Mouse (Mus musculus): Measurements from ENCODE around the gene Dnttip1. TPM values are rescaled to one million over a fixed set of nuclear protein-coding genes. Genes with fewer than 3 reads are reported as not detected.

Gene Dnttip1
- total and polyA plus RNA-seq, 3 experiments: 14.0 to 29.7 (median 17.6) TPM

DNA sequence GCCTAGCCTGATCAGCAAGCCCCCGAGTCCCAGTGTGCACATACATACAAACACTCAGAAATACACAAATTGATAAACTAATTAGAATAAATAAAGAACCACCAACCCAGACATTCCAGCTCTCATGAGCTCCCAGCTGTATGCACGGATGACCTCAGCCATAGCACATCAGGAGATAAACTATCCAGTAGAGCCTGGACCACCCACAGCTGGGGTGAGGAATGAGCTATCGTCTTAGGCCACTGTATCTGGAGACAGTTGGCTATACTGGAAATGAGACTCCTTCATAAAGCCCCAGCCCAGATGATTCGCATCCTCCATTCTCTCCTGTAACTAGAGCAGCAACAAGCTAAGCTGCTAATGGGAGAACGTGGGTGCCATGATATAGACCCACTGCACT lies 10.9 kb upstream of the Dnttip1 start:
- no peak overlapping the region for H3K9ac ChIP-seq (ENCODE audit: insufficient read depth, low read depth)
- in situ Hi-C loops (cut with MboI; ENCODE audit: low pct_ligation_motif_present, low pct_unique_long_range_greater_than_20kb, low sequenced_read_pairs): loop anchor here (25.0 kb wide), 1 partner anchor 323 kb away; the partner anchor contains the start of genes Matn4 and Rbpjl
- H3K27me3 ChIP-seq (replicated peaks): peaks cover 83% of the 10 kb centered on the region
- no peaks in the 10 kb centered on the region for H3K4me1 ChIP-seq (ENCODE audit: control insufficient read depth in 1 of 2, insufficient read depth in 2 of 2)
- no peak for DNase-seq (ENCODE audit: extremely low read depth)
- H3K27ac ChIP-seq (ENCODE audit: insufficient read depth, low read depth): no peak overlapping the region
- dilution Hi-C loops (cut with MboI; ENCODE audit: extremely low pct_ligation_motif_present, extremely low pct_unique_long_range_greater_than_20kb, low sequenced_read_pairs): no loop called here
- no peaks in the 10 kb centered on the region for H3K36me3 ChIP-seq (replicated peaks in 1 of 2; ENCODE audit: control insufficient read depth in 1 of 2, insufficient read depth in 1 of 2, low read length in 1 of 2)
- no peaks in the 10 kb centered on the region for H3K79me2 ChIP-seq (replicated peaks; ENCODE audit: control insufficient read depth, extremely low read depth, insufficient read depth, poor library complexity, severe bottlenecking)
- no peak overlapping the region for H3K4me3 ChIP-seq (replicated peaks in 1 of 3; ENCODE audit: low read depth in 2 of 3, low read length in 2 of 3, poor library complexity in 1 of 3)
- H3K9me3 ChIP-seq (replicated peaks; ENCODE audit: low read length): no peaks in the 10 kb centered on the region
- H3K4me2 ChIP-seq (ENCODE audit: insufficient read depth, low read depth, poor library complexity, severe bottlenecking): no peak overlapping the region
- no peak for TF ChIP-seq EP300 (IDR thresholded peaks at IDR 0.05; ENCODE audit: low read length)
- TF ChIP-seq MYC (IDR thresholded peaks at IDR 0.05; ENCODE audit: low read depth, low read length): no peak
- TF ChIP-seq RAD21 (IDR thresholded peaks at IDR 0.05; ENCODE audit: low read depth, low read length): no peak
- no peak for TF ChIP-seq ZC3H11A (IDR thresholded peaks at IDR 0.05; ENCODE audit: low read depth, low read length)
- TF ChIP-seq USF2 (conservative IDR thresholded peaks at IDR 0.05; ENCODE audit: low read depth, low read length): no peak
- no peak for TF ChIP-seq JUND (conservative IDR thresholded peaks at IDR 0.05; ENCODE audit: low read depth, low read length)
- TF ChIP-seq ELF1 (IDR thresholded peaks at IDR 0.05; ENCODE audit: low read depth, low read length): no peak
- no peak for TF ChIP-seq ETS1 (conservative IDR thresholded peaks at IDR 0.05; ENCODE audit: low read depth, low read length)
- no peak for TF ChIP-seq ZKSCAN1 (IDR thresholded peaks at IDR 0.05; ENCODE audit: borderline replicate concordance, low read depth, low read length)
- no peak for TF ChIP-seq CHD2 (IDR thresholded peaks at IDR 0.05; ENCODE audit: low read length)
- no peak for TF ChIP-seq MAZ (IDR thresholded peaks at IDR 0.05; ENCODE audit: low read depth, low read length)
- TF ChIP-seq NELFE (IDR thresholded peaks at IDR 0.05; ENCODE audit: low read depth, low read length): no peak

DNA sequence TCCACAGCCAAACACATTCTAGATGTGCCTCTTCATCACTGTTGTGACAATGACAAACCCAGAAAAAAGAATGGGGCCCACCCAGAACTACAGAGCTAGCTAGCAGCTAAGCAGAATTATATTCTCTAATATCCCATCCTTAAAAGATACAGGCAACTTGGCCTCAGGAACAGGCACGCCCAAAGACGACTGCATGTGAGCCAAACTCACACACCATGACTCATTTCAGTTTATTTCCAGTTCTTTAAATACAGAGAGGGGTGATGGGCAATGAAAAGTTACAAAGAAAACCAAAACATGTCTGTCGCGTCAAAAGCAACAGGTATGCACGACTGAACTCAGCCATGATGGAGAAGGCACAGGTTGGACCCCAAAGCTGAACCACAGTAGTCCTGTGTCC lies 10.3 kb upstream of the Dnttip1 start:
- no peaks in the 10 kb centered on the region for H3K36me3 ChIP-seq (replicated peaks in 1 of 2; ENCODE audit: control insufficient read depth in 1 of 2, insufficient read depth in 1 of 2, low read length in 1 of 2)
- no peak overlapping the region for H3K4me3 ChIP-seq (replicated peaks in 1 of 3; ENCODE audit: low read depth in 2 of 3, low read length in 2 of 3, poor library complexity in 1 of 3)
- H3K27ac ChIP-seq (ENCODE audit: insufficient read depth, low read depth): no peak overlapping the region
- H3K9ac ChIP-seq (ENCODE audit: insufficient read depth, low read depth): no peak overlapping the region
- dilution Hi-C loops (cut with MboI; ENCODE audit: extremely low pct_ligation_motif_present, extremely low pct_unique_long_range_greater_than_20kb, low sequenced_read_pairs): no loop called here
- TF ChIP-seq USF2 (conservative IDR thresholded peaks at IDR 0.05; ENCODE audit: low read depth, low read length): no peak
- TF ChIP-seq MAFK (IDR thresholded peaks at IDR 0.05; ENCODE audit: insufficient replicate concordance, low read length): no peak
- TF ChIP-seq ZMIZ1 (IDR thresholded peaks at IDR 0.05; ENCODE audit: low read depth, low read length): no peak
- TF ChIP-seq ETS1 (conservative IDR thresholded peaks at IDR 0.05; ENCODE audit: low read depth, low read length): no peak
- TF ChIP-seq ELF1 (IDR thresholded peaks at IDR 0.05; ENCODE audit: low read depth, low read length): no peak
- TF ChIP-seq MYC (IDR thresholded peaks at IDR 0.05; ENCODE audit: low read depth, low read length): no peak
- TF ChIP-seq CHD1 (IDR thresholded peaks at IDR 0.05; ENCODE audit: low read depth, low read length): no peak
- TF ChIP-seq EP300 (IDR thresholded peaks at IDR 0.05; ENCODE audit: low read length): no peak
- no peak for TF ChIP-seq JUN (IDR thresholded peaks at IDR 0.05; ENCODE audit: insufficient read depth, low read depth, low read length)
- no peak for TF ChIP-seq HCFC1 (IDR thresholded peaks at IDR 0.05; ENCODE audit: low read depth, low read length)
- TF ChIP-seq ZC3H11A (IDR thresholded peaks at IDR 0.05; ENCODE audit: low read depth, low read length): no peak
- no peak for TF ChIP-seq CHD2 (IDR thresholded peaks at IDR 0.05; ENCODE audit: low read length)
- no peak for TF ChIP-seq ZKSCAN1 (IDR thresholded peaks at IDR 0.05; ENCODE audit: borderline replicate concordance, low read depth, low read length)
- TF ChIP-seq MAZ (IDR thresholded peaks at IDR 0.05; ENCODE audit: low read depth, low read length): no peak
- TF ChIP-seq RAD21 (IDR thresholded peaks at IDR 0.05; ENCODE audit: low read depth, low read length): no peak
- no peak for TF ChIP-seq SMC3 (IDR thresholded peaks at IDR 0.05; ENCODE audit: low read depth, low read length)
- no peak overlapping the region for H3K4me2 ChIP-seq (ENCODE audit: insufficient read depth, low read depth, poor library complexity, severe bottlenecking)
- H3K27me3 ChIP-seq (replicated peaks): peaks cover 90% of the 10 kb centered on the region
- DNase-seq (ENCODE audit: extremely low read depth): no peak
- no peaks in the 10 kb centered on the region for H3K4me1 ChIP-seq (ENCODE audit: control insufficient read depth in 1 of 2, insufficient read depth in 2 of 2)
- H3K9me3 ChIP-seq (replicated peaks; ENCODE audit: low read length): no peaks in the 10 kb centered on the region
- in situ Hi-C loops (cut with MboI; ENCODE audit: low pct_ligation_motif_present, low pct_unique_long_range_greater_than_20kb, low sequenced_read_pairs): loop anchor here (25.0 kb wide), 1 partner anchor 323 kb away; the partner anchor contains the start of genes Matn4 and Rbpjl
- H3K79me2 ChIP-seq (replicated peaks; ENCODE audit: control insufficient read depth, extremely low read depth, insufficient read depth, poor library complexity, severe bottlenecking): no peaks in the 10 kb centered on the region
